Mouse (Mus musculus): ENCODE data around the gene Dync1i2.

DNA sequence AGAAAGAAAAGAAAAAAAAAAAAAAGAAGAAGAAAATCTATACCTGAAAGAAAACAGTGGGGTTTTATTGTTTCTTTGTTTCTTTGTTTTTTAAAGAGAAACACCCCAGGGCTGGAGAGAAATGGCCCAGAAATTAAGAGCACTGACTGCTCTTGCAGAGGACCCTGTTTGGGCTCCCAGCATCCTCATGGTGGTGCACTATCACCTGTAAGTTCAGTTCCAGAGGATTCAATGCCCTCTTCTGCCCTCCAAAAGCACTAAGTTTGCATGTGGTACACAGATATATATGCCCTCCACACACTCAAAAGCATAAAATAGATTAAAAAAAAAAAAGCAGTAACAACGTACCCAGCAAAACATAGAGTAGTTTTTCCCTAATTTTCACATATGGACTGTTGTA lies 87.2 kb downstream of the Dync1i2 start:
- no peak for TF ChIP-seq CTCF (IDR thresholded peaks at IDR 0.05; ENCODE audit: control insufficient read depth, insufficient read depth, insufficient replicate concordance, low read depth, low read length)
- TF ChIP-seq POLR2A (IDR thresholded peaks at IDR 0.05; ENCODE audit: control insufficient read depth, low read depth, low read length): no peak
